Mouse (Mus musculus) gastrocnemius, postnatal 10 days (tissue): ENCODE results near the gene Olfr1417. TPM values are rescaled to one million over a fixed set of nuclear protein-coding genes. Genes with fewer than 3 reads are reported as not detected.

Experiments used
- DNase-seq: peaks from one replicate; pipeline ENCODE4 v3.0.0; 2021; ENCODE audit warnings: mixed read lengths
- total RNA-seq, 2 experiments: library from RNA; stranded (reverse); gene quantifications; 2 replicates each; pipeline ENCODE4 v1.2.3; 2021

The Olfr1417 gene
- total RNA-seq, 2 experiments from 2014 or later, result not detected

- DNase-seq, result no peak
Measured at GRCm38 (mm10) chr19:11810856-11811255, 28.2 kb downstream of the Olfr1417 start.

- no peak for DNase-seq
Measured at GRCm38 (mm10) chr19:11810003-11810758, 28.8 kb downstream of the Olfr1417 start.

- DNase-seq, result no peak
Measured at GRCm38 (mm10) chr19:11808452-11808851, 30.6 kb downstream of the Olfr1417 start.

- no peak for DNase-seq
Measured at GRCm38 (mm10) chr19:11807822-11808221, 31.2 kb downstream of the Olfr1417 start.

- DNase-seq, result no peak
Measured at GRCm38 (mm10) chr19:11807251-11807650, 31.8 kb downstream of the Olfr1417 start.

GRCm38 (mm10) chr19:11804423-11804822 is 34.6 kb downstream of the Olfr1417 start:
- no peak for DNase-seq

GRCm38 (mm10) chr19:11800531-11801315 is 38.3 kb downstream of the Olfr1417 start:
- DNase-seq, result no peak

GRCm38 (mm10) chr19:11794447-11794846 is 44.6 kb downstream of the Olfr1417 start:
- no peak for DNase-seq

GRCm38 (mm10) chr19:11793741-11794359 is 45.2 kb downstream of the Olfr1417 start:
- DNase-seq, result no peak

GRCm38 (mm10) chr19:11791825-11792224 is 47.2 kb downstream of the Olfr1417 start:
- no peak for DNase-seq

GRCm38 (mm10) chr19:11788876-11789275 is 50.1 kb downstream of the Olfr1417 start:
- no peak for DNase-seq

GRCm38 (mm10) chr19:11787826-11788225 is 51.2 kb downstream of the Olfr1417 start:
- DNase-seq, result no peak

GRCm38 (mm10) chr19:11785409-11786154 is 53.4 kb downstream of the Olfr1417 start:
- DNase-seq, result no peak

GRCm38 (mm10) chr19:11777191-11777865 is 61.7 kb downstream of the Olfr1417 start:
- DNase-seq, result peak; percentile 66

Other genes starting within 250 kb of the Olfr1417 start
- 1 to 10 TPM; 2.2 to 2.7 TPM for gene Ms4a6d, start 234.4 kb downstream of the Olfr1417 start, total RNA-seq
- under 1 TPM; 0.12 to 0.29 TPM for gene Ms4a2, start 215.5 kb downstream of the Olfr1417 start, total RNA-seq
- under 1 TPM in 1 of 2 experiments, not detected in 1; 0.27 TPM for gene Ms4a3, start 198.4 kb downstream of the Olfr1417 start, total RNA-seq
- not detected for gene Oosp2, start 178.7 kb downstream of the Olfr1417 start, total RNA-seq
- gene Oosp1, start 148.1 kb downstream of the Olfr1417 start, total RNA-seq, result not detected
- gene Oosp3, start 142.2 kb downstream of the Olfr1417 start, total RNA-seq, result not detected
- not detected for gene Gif, start 91.7 kb downstream of the Olfr1417 start, total RNA-seq
- gene Mrpl16, start 68.8 kb downstream of the Olfr1417 start, total RNA-seq, result 10 to 100 TPM; 37.4 to 46.0 TPM
- 1 to 10 TPM; 2.0 to 2.4 TPM for gene Stx3, start 19.8 kb downstream of the Olfr1417 start, total RNA-seq
- gene Olfr1418, start 21.8 kb upstream of the Olfr1417 start, total RNA-seq, result not detected
- gene Olfr1419, start 35.9 kb upstream of the Olfr1417 start, total RNA-seq, result not detected
- not detected for gene Olfr1420, start 47.3 kb upstream of the Olfr1417 start, total RNA-seq
- gene Patl1, start 73.2 kb upstream of the Olfr1417 start, total RNA-seq, result 10 to 100 TPM; 25.1 to 28.3 TPM
- gene Osbp, start 126.7 kb upstream of the Olfr1417 start, total RNA-seq, result 10 to 100 TPM; 77.5 to 77.9 TPM
- not detected for gene Olfr1423, start 202.1 kb upstream of the Olfr1417 start, total RNA-seq
- gene Olfr1424, start 223.5 kb upstream of the Olfr1417 start, total RNA-seq, result not detected
- not detected for gene Olfr1425, start 238.5 kb upstream of the Olfr1417 start, total RNA-seq